Mouse (Mus musculus): ENCODE data around the gene Prkrip1. TPM values are rescaled to one million over a fixed set of nuclear protein-coding genes. Genes with fewer than 3 reads are reported as not detected.

The Prkrip1 gene
- total and polyA plus RNA-seq, 2 experiments from 2014 or later = 8.4 to 32.7 TPM

DNA sequence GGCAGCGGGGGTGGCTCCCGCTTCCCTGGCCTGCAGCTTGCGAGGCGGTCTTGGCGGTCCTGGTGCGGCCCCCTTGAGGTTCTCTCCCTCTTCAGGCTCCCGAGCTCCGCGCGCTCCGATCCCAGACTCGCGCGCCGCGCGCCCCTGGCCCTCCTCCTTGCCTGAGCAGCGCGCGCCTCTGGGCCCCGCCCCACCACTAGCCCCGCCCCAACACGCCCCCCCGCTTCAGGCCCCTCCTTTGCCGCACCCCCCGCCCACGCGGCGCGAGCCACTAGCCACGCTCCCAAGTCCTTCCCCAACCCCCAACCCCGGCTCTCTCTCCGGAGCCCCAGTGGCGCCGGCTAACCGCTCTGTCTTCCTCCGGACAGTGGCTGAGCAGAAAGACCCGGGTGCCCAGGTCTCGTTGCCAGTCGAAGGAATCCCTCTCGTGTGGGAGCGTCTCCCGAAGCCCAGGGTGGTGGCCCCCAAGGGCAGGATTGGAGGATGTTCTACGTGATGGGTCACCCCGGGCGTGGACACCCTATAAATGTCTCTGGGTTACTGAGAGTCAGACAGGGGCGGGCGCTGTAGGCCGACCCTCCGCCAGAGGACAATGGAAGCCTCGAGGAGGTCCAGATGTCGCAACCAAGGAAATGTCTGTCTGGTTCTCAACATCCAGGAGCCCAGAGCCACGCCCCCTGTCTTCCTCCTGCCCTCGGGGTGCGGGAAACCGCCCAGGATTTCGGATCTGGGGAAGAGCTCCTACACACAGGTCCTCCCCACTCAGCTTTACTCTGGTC, 46.2 kb upstream of the Prkrip1 start:
- under 1% methylated on average over 38 of the region's 57 CpGs for WGBS
- peaks cover 28% of the 10 kb centered on the region for H3K27me3 ChIP-seq (ENCODE audit: control insufficient read depth, insufficient read depth, low read length)
- TF ChIP-seq CTCF (IDR thresholded peaks at IDR 0.05; ENCODE audit: low read depth) (0 out of 2 replicates have a peak, but pooled peaks have one; percentile 4), EP300 (IDR thresholded peaks at IDR 0.05; ENCODE audit: low read depth) (no peak)
- peak overlapping the region; percentile 40; the same call in 1 of the 2 replicates for H3K9ac ChIP-seq (replicated peaks; ENCODE audit: low read depth, low read length)
- H3K4me3 ChIP-seq (ENCODE audit: low read depth, low read length) = peak overlapping the region; percentile 67
- H3K36me3 ChIP-seq (replicated peaks; ENCODE audit: control insufficient read depth, insufficient read depth, low read length) = no peaks in the 10 kb centered on the region
- peaks cover 8% of the 10 kb centered on the region; the same call in 1 of the 2 replicates for H3K4me1 ChIP-seq (ENCODE audit: control insufficient read depth, insufficient read depth)
- no peaks in the 10 kb centered on the region for H3K9me3 ChIP-seq (replicated peaks; ENCODE audit: control insufficient read depth, low read length)
- H3K4me2 ChIP-seq (ENCODE audit: low read depth, low read length) = peak overlapping the region; percentile 93
- ATAC-seq (ENCODE audit: insufficient read depth, low read depth) = peak; percentile 77
- peak; percentile 41 for DNase-seq (ENCODE audit: low spot score)
- H3K27ac ChIP-seq (ENCODE audit: low read depth) = peak overlapping the region; percentile 78

- Histone ChIP-seq H3K9me3 (replicated peaks; ENCODE audit: control insufficient read depth, low read length) (no peaks in the 10 kb centered on the region), H3K4me3 (ENCODE audit: low read depth, low read length) (peak overlapping the region; percentile 67), H3K27ac (ENCODE audit: low read depth) (peak overlapping the region; percentile 5; the same call in 1 of the 2 replicates), H3K4me1 (ENCODE audit: control insufficient read depth, insufficient read depth) (peaks cover 8% of the 10 kb centered on the region; the same call in 1 of the 2 replicates), H3K4me2 (ENCODE audit: low read depth, low read length) (peak overlapping the region; percentile 93), H3K36me3 (replicated peaks; ENCODE audit: control insufficient read depth, insufficient read depth, low read length) (no peaks in the 10 kb centered on the region), H3K27me3 (ENCODE audit: control insufficient read depth, insufficient read depth, low read length) (peaks cover 28% of the 10 kb centered on the region), H3K9ac (replicated peaks; ENCODE audit: low read depth, low read length) (peak overlapping the region; percentile 40; the same call in 1 of the 2 replicates)
- DNase-seq (ENCODE audit: low spot score) = no peak
- WGBS = under 1% methylated on average over 55 of the region's 67 CpGs
- no peak; the same call in 1 of the 2 replicates for ATAC-seq (ENCODE audit: insufficient read depth, low read depth)
- TF ChIP-seq CTCF (IDR thresholded peaks at IDR 0.05; ENCODE audit: low read depth) = no peak
- no peak for TF ChIP-seq EP300 (IDR thresholded peaks at IDR 0.05; ENCODE audit: low read depth)
Observed at GRCm38 (mm10) chr5:136243851-136244761, 45.3 kb upstream of the Prkrip1 start.

DNA sequence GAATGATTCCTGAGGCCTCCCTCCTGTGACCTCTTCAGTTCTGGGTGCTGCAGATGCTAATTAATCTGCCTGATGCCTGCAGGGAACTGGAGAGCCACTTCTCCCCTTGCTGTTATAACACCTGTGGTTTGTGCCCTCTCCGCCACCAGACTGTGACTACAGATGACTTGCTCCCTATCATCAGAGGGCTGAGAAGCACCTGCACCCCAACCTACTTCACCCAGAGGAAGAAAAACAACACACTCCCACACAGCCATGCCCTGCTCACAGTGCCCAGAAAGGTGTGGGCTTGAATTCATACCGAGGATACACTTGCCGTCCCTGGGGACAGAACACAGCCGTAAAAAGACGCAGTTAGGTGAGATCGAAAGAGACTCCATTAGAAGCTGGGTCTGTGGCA, 42.4 kb upstream of the Prkrip1 start:
- WGBS = 77% methylated on average over 6 of the region's 6 CpGs

DNA sequence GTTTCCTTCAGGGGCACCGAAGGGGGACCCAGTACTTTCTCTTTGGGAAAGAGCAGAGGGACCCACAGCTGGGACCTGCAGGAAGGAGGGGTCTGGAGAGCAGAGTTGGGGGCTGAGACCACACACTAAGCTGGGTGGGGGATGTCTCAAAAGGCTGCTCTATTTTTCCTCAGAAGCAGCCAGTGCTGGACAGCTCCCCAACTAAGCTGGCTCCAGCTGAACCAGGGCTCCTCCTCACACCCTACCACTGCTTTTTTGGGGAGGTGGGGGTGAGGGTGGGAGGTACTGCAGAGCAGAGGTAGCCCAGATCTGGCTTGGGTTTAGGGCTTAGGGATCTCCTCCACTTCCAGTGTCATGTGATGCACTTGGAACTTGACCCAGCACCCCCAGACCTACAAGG, 41.6 kb upstream of the Prkrip1 start:
- no peak overlapping the region for H3K27ac ChIP-seq (ENCODE audit: low read depth)
- DNase-seq (ENCODE audit: low spot score) (no peak), ATAC-seq (ENCODE audit: insufficient read depth, low read depth) (no peak)
- H3K4me3 ChIP-seq (ENCODE audit: low read depth, low read length) = no peak overlapping the region
- H3K9ac ChIP-seq (replicated peaks; ENCODE audit: low read depth, low read length) = no peak overlapping the region
- peaks cover 13% of the 10 kb centered on the region for H3K4me1 ChIP-seq (ENCODE audit: control insufficient read depth, insufficient read depth)
- H3K9me3 ChIP-seq (replicated peaks; ENCODE audit: control insufficient read depth, low read length) = no peaks in the 10 kb centered on the region
- H3K36me3 ChIP-seq (replicated peaks; ENCODE audit: control insufficient read depth, insufficient read depth, low read length) = no peaks in the 10 kb centered on the region
- peaks cover 44% of the 10 kb centered on the region for H3K27me3 ChIP-seq (ENCODE audit: control insufficient read depth, insufficient read depth, low read length)
- WGBS = 74% methylated on average over 1 of the region's 1 CpGs
- TF ChIP-seq CTCF (IDR thresholded peaks at IDR 0.05; ENCODE audit: low read depth) (no peak), EP300 (IDR thresholded peaks at IDR 0.05; ENCODE audit: low read depth) (no peak)
- H3K4me2 ChIP-seq (ENCODE audit: low read depth, low read length) = no peak overlapping the region

More for the DNA sequence above, 42.4 kb upstream of the Prkrip1 start:
- Histone ChIP-seq H3K4me2 (ENCODE audit: low read depth, low read length) (no peak overlapping the region), H3K9me3 (replicated peaks; ENCODE audit: control insufficient read depth, low read length) (no peaks in the 10 kb centered on the region), H3K36me3 (replicated peaks; ENCODE audit: control insufficient read depth, insufficient read depth, low read length) (no peaks in the 10 kb centered on the region), H3K27ac (ENCODE audit: low read depth) (no peak overlapping the region), H3K4me3 (ENCODE audit: low read depth, low read length) (no peak overlapping the region), H3K27me3 (ENCODE audit: control insufficient read depth, insufficient read depth, low read length) (peaks cover 44% of the 10 kb centered on the region), H3K4me1 (ENCODE audit: control insufficient read depth, insufficient read depth) (peaks cover 13% of the 10 kb centered on the region), H3K9ac (replicated peaks; ENCODE audit: low read depth, low read length) (no peak overlapping the region)
- no peak for DNase-seq (ENCODE audit: low spot score)
- ATAC-seq (ENCODE audit: insufficient read depth, low read depth) = no peak
- no peak for TF ChIP-seq EP300 (IDR thresholded peaks at IDR 0.05; ENCODE audit: low read depth)
- no peak for TF ChIP-seq CTCF (IDR thresholded peaks at IDR 0.05; ENCODE audit: low read depth)

- Histone ChIP-seq H3K36me3 (replicated peaks; ENCODE audit: control insufficient read depth, insufficient read depth, low read length) (no peaks in the 10 kb centered on the region), H3K4me3 (ENCODE audit: low read depth, low read length) (peak overlapping the region; percentile 30), H3K4me1 (ENCODE audit: control insufficient read depth, insufficient read depth) (peaks cover 6% of the 10 kb centered on the region), H3K27me3 (ENCODE audit: control insufficient read depth, insufficient read depth, low read length) (peaks cover 41% of the 10 kb centered on the region), H3K4me2 (ENCODE audit: low read depth, low read length) (peak overlapping the region; percentile 57), H3K27ac (ENCODE audit: low read depth) (no peak overlapping the region), H3K9ac (replicated peaks; ENCODE audit: low read depth, low read length) (0 out of 2 replicates have a peak overlapping the region, but pooled peaks have one; percentile 10), H3K9me3 (replicated peaks; ENCODE audit: control insufficient read depth, low read length) (no peaks in the 10 kb centered on the region)
- under 1% methylated on average over 19 of the region's 19 CpGs for WGBS
- TF ChIP-seq EP300 (IDR thresholded peaks at IDR 0.05; ENCODE audit: low read depth) (no peak), CTCF (IDR thresholded peaks at IDR 0.05; ENCODE audit: low read depth) (no peak)
- DNase-seq (ENCODE audit: low spot score) = no peak
- no peak for ATAC-seq (ENCODE audit: insufficient read depth, low read depth)
Observed at GRCm38 (mm10) chr5:136237607-136238006, 38.8 kb upstream of the Prkrip1 start.
